Mouse (Mus musculus) kidney, postnatal 10 days (tissue): ENCODE measurements around the gene Mybpc2.

Source experiments
- DNase-seq: peaks from one replicate; pipeline ENCODE4 v3.0.0; 2021; ENCODE audit warnings: mixed read lengths

Mybpc2 gene

GRCm38 (mm10) chr7:44521710-44522109 lies 2.7 kb downstream of the Mybpc2 start:
- peak; percentile 84 for DNase-seq

- DNase-seq = no peak
Measured at GRCm38 (mm10) chr7:44520990-44521389, 3.5 kb downstream of the Mybpc2 start.

GRCm38 (mm10) chr7:44519240-44519913 lies 5.1 kb downstream of the Mybpc2 start:
- DNase-seq = no peak

GRCm38 (mm10) chr7:44507491-44507890 lies 17.0 kb downstream of the Mybpc2 start:
- DNase-seq = no peak

- peak; percentile 84 for DNase-seq
Measured at GRCm38 (mm10) chr7:44501563-44502115, 22.8 kb downstream of the Mybpc2 start.

- DNase-seq = peak; percentile 4
Measured at GRCm38 (mm10) chr7:44500046-44500445, 24.4 kb downstream of the Mybpc2 start.

GRCm38 (mm10) chr7:44498922-44499321 lies 25.5 kb downstream of the Mybpc2 start:
- no peak for DNase-seq

- peak; percentile 18 for DNase-seq
Measured at GRCm38 (mm10) chr7:44497361-44498055, 26.9 kb downstream of the Mybpc2 start.

- DNase-seq = no peak
Measured at GRCm38 (mm10) chr7:44496771-44497109, 27.7 kb downstream of the Mybpc2 start.

- DNase-seq = peak; percentile 99
Measured at GRCm38 (mm10) chr7:44495992-44496770, 28.3 kb downstream of the Mybpc2 start, which contains the start of the genes Emc10 and Fam71e1. Emc10 (minus strand) TSS chr7:44496529. Fam71e1 (plus strand) TSS chr7:44496581.

GRCm38 (mm10) chr7:44495086-44495485 lies 29.4 kb downstream of the Mybpc2 start:
- DNase-seq = peak; percentile 5

- peak; percentile 5 for DNase-seq
Measured at GRCm38 (mm10) chr7:44494681-44495080, 29.8 kb downstream of the Mybpc2 start.

GRCm38 (mm10) chr7:44492166-44492826 lies 32.2 kb downstream of the Mybpc2 start:
- DNase-seq = peak; percentile 5

GRCm38 (mm10) chr7:44491391-44491790 lies 33.1 kb downstream of the Mybpc2 start:
- DNase-seq = peak; percentile 3

- DNase-seq = peak; percentile 7
Measured at GRCm38 (mm10) chr7:44490281-44490680, 34.2 kb downstream of the Mybpc2 start.

GRCm38 (mm10) chr7:44488545-44488944 lies 35.9 kb downstream of the Mybpc2 start:
- peak; percentile 5 for DNase-seq

GRCm38 (mm10) chr7:44487936-44488335 lies 36.5 kb downstream of the Mybpc2 start:
- DNase-seq = peak; percentile 2

GRCm38 (mm10) chr7:44486927-44487575 lies 37.4 kb downstream of the Mybpc2 start:
- DNase-seq = peak; percentile 4

GRCm38 (mm10) chr7:44485572-44486195 lies 38.8 kb downstream of the Mybpc2 start:
- DNase-seq = peak; percentile 3

GRCm38 (mm10) chr7:44484841-44485571 lies 39.5 kb downstream of the Mybpc2 start:
- peak; percentile 84 for DNase-seq

- DNase-seq = peak; percentile 2
Measured at GRCm38 (mm10) chr7:44484109-44484508, 40.3 kb downstream of the Mybpc2 start.
